Mouse (Mus musculus): ENCODE results near the gene Gm340. TPM values are rescaled to one million over a fixed set of nuclear protein-coding genes. Genes with fewer than 3 reads are reported as not detected.

Gm340 gene
- total and polyA plus RNA-seq, 3 experiments: 3.3 to 5.3 (median 4.5) TPM

GRCm38 (mm10) chr19:41591808-41592207 lies 9.6 kb downstream of the Gm340 start:
- dilution Hi-C loops (cut with MboI; ENCODE audit: extremely low pct_ligation_motif_present, extremely low pct_unique_long_range_greater_than_20kb, low sequenced_read_pairs): no loop called here
- TF ChIP-seq ZC3H11A (IDR thresholded peaks at IDR 0.05; ENCODE audit: low read depth, low read length) (no peak), JUN (IDR thresholded peaks at IDR 0.05; ENCODE audit: insufficient read depth, low read depth, low read length) (no peak), SIN3A (IDR thresholded peaks at IDR 0.05; ENCODE audit: low read length) (no peak)

DNA sequence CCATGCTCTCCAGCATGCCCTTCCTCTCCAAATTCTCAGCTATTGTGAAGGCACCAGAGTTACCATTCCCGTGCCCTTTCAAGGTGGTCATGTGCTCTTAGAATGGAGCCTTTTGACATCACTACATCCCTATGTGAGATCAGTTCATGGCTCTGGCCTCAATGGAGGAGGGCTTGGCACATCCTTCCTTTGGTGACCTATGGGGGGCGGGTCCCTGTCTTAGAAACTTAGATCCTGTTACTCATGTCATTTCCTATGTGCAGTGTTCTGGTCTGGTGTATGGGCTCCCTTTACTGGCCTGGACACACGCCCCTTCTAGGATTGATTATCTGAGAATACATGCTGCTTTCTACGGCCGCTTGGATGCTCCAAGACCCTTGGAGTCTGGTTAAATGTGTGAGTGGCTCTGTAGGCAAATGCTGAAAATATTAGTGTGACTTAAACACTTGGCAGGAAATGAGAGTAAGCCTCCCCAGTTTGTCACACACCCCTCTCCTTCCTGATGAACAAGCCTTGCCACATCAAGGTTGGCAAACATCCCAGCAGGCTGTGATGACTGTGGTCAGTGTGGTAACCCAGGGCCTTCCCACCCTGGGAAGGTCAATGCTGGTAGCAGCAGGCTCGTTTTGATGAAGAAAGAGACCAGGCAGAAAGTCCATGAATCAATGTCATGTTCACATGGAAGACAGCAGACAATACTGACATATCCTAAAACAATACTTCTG lies 15.2 kb downstream of the Gm340 start:
- H3K9me3 ChIP-seq (replicated peaks; ENCODE audit: low read length): no peaks in the 10 kb centered on the region
- no peak overlapping the region for H3K4me3 ChIP-seq (replicated peaks in 1 of 3; ENCODE audit: low read depth in 2 of 3, low read length in 2 of 3, poor library complexity in 1 of 3)

More at GRCm38 (mm10) chr19:41591808-41592207, 9.6 kb downstream of the Gm340 start:
- H3K4me3 ChIP-seq (replicated peaks in 1 of 3; ENCODE audit: low read depth in 2 of 3, low read length in 2 of 3, poor library complexity in 1 of 3): no peak overlapping the region
- no peak overlapping the region for H3K4me2 ChIP-seq (ENCODE audit: insufficient read depth, low read depth, poor library complexity, severe bottlenecking)
- no peaks in the 10 kb centered on the region for H3K79me2 ChIP-seq (replicated peaks; ENCODE audit: control insufficient read depth, extremely low read depth, insufficient read depth, poor library complexity, severe bottlenecking)
- H3K4me1 ChIP-seq (ENCODE audit: control insufficient read depth in 1 of 2, insufficient read depth in 2 of 2): peaks cover 7 to 36% of the 10 kb centered on the region in 2 experiments
- no peak overlapping the region for H3K27ac ChIP-seq (ENCODE audit: insufficient read depth, low read depth)
- no peaks in the 10 kb centered on the region for H3K9me3 ChIP-seq (replicated peaks; ENCODE audit: low read length)
- in situ Hi-C loops (cut with MboI; ENCODE audit: low pct_ligation_motif_present, low pct_unique_long_range_greater_than_20kb, low sequenced_read_pairs): no loop called here
- peaks cover 0 to 14% of the 10 kb centered on the region in 2 experiments for H3K36me3 ChIP-seq (replicated peaks in 1 of 2; ENCODE audit: control insufficient read depth in 1 of 2, insufficient read depth in 1 of 2, low read length in 1 of 2)
- DNase-seq (ENCODE audit: extremely low read depth): no peak
- no peaks in the 10 kb centered on the region for H3K27me3 ChIP-seq (replicated peaks)
- no peak overlapping the region for H3K9ac ChIP-seq (ENCODE audit: insufficient read depth, low read depth)

GRCm38 (mm10) chr19:41600647-41601046 lies 18.5 kb downstream of the Gm340 start:
- Histone ChIP-seq H3K4me1 (ENCODE audit: control insufficient read depth in 1 of 2, insufficient read depth in 2 of 2) (peaks cover 9 to 26% of the 10 kb centered on the region in 2 experiments), H3K4me2 (ENCODE audit: insufficient read depth, low read depth, poor library complexity, severe bottlenecking) (no peak overlapping the region), H3K27me3 (replicated peaks) (peaks cover 1% of the 10 kb centered on the region), H3K36me3 (replicated peaks in 1 of 2; ENCODE audit: control insufficient read depth in 1 of 2, insufficient read depth in 1 of 2, low read length in 1 of 2) (no peaks in the 10 kb centered on the region), H3K4me3 (replicated peaks in 1 of 3; ENCODE audit: low read depth in 2 of 3, low read length in 2 of 3, poor library complexity in 1 of 3) (no peak overlapping the region), H3K9ac (ENCODE audit: insufficient read depth, low read depth) (no peak overlapping the region), H3K9me3 (replicated peaks; ENCODE audit: low read length) (no peaks in the 10 kb centered on the region), H3K27ac (ENCODE audit: insufficient read depth, low read depth) (no peak overlapping the region), H3K79me2 (replicated peaks; ENCODE audit: control insufficient read depth, extremely low read depth, insufficient read depth, poor library complexity, severe bottlenecking) (no peaks in the 10 kb centered on the region)
- dilution Hi-C loops (cut with MboI; ENCODE audit: extremely low pct_ligation_motif_present, extremely low pct_unique_long_range_greater_than_20kb, low sequenced_read_pairs): no loop called here
- TF ChIP-seq USF1 (IDR thresholded peaks at IDR 0.05; ENCODE audit: low read depth, low read length) (no peak), E2F4 (IDR thresholded peaks at IDR 0.05; ENCODE audit: insufficient replicate concordance, low read depth, low read length) (no peak), MEF2A (IDR thresholded peaks at IDR 0.05; ENCODE audit: borderline replicate concordance, low read depth, low read length) (no peak), MAFK (IDR thresholded peaks at IDR 0.05; ENCODE audit: insufficient replicate concordance, low read length) (no peak), MAZ (IDR thresholded peaks at IDR 0.05; ENCODE audit: low read depth, low read length) (no peak), SIN3A (IDR thresholded peaks at IDR 0.05; ENCODE audit: low read length) (no peak), BHLHE40 (IDR thresholded peaks at IDR 0.05; ENCODE audit: low read depth, low read length) (no peak), TCF12 (IDR thresholded peaks at IDR 0.05; ENCODE audit: low read depth, low read length) (no peak), EP300 (IDR thresholded peaks at IDR 0.05; ENCODE audit: low read length) (no peak), IRF4 (IDR thresholded peaks at IDR 0.05; ENCODE audit: low read depth, low read length) (no peak), MAX (IDR thresholded peaks at IDR 0.05; ENCODE audit: low read length) (no peak), CTCF (conservative IDR thresholded peaks at IDR 0.05 in 1 of 2, IDR thresholded peaks at IDR 0.05 in 1 of 2; ENCODE audit: low read depth in 2 of 2, low read length in 2 of 2) (no peak), CHD1 (IDR thresholded peaks at IDR 0.05; ENCODE audit: low read depth, low read length) (no peak), ELF1 (IDR thresholded peaks at IDR 0.05; ENCODE audit: low read depth, low read length) (no peak), ZNF384 (IDR thresholded peaks at IDR 0.05; ENCODE audit: low read depth, low read length) (no peak), RAD21 (IDR thresholded peaks at IDR 0.05; ENCODE audit: low read depth, low read length) (no peak)
- DNase-seq (ENCODE audit: extremely low read depth): no peak
- in situ Hi-C loops (cut with MboI; ENCODE audit: low pct_ligation_motif_present, low pct_unique_long_range_greater_than_20kb, low sequenced_read_pairs): no loop called here

More for the DNA sequence above, 15.2 kb downstream of the Gm340 start:
- H3K9ac ChIP-seq (ENCODE audit: insufficient read depth, low read depth): no peak overlapping the region
- dilution Hi-C loops (cut with MboI; ENCODE audit: extremely low pct_ligation_motif_present, extremely low pct_unique_long_range_greater_than_20kb, low sequenced_read_pairs) (no loop called here), in situ Hi-C loops (cut with MboI; ENCODE audit: low pct_ligation_motif_present, low pct_unique_long_range_greater_than_20kb, low sequenced_read_pairs) (no loop called here)
- H3K4me2 ChIP-seq (ENCODE audit: insufficient read depth, low read depth, poor library complexity, severe bottlenecking): no peak overlapping the region
- DNase-seq (ENCODE audit: extremely low read depth): no peak
- no peaks in the 10 kb centered on the region for H3K36me3 ChIP-seq (replicated peaks in 1 of 2; ENCODE audit: control insufficient read depth in 1 of 2, insufficient read depth in 1 of 2, low read length in 1 of 2)
- peaks cover 9 to 28% of the 10 kb centered on the region in 2 experiments for H3K4me1 ChIP-seq (ENCODE audit: control insufficient read depth in 1 of 2, insufficient read depth in 2 of 2)
- no peaks in the 10 kb centered on the region for H3K79me2 ChIP-seq (replicated peaks; ENCODE audit: control insufficient read depth, extremely low read depth, insufficient read depth, poor library complexity, severe bottlenecking)
- TF ChIP-seq MYC (IDR thresholded peaks at IDR 0.05; ENCODE audit: low read depth, low read length) (no peak), ZMIZ1 (IDR thresholded peaks at IDR 0.05; ENCODE audit: low read depth, low read length) (no peak), NRF1 (IDR thresholded peaks at IDR 0.05; ENCODE audit: low read depth, low read length) (no peak), ZNF384 (IDR thresholded peaks at IDR 0.05; ENCODE audit: low read depth, low read length) (no peak), MAX (IDR thresholded peaks at IDR 0.05; ENCODE audit: low read length) (no peak), PAX5 (IDR thresholded peaks at IDR 0.05; ENCODE audit: low read length) (no peak), CHD1 (IDR thresholded peaks at IDR 0.05; ENCODE audit: low read depth, low read length) (no peak), USF2 (conservative IDR thresholded peaks at IDR 0.05; ENCODE audit: low read depth, low read length) (no peak), EP300 (IDR thresholded peaks at IDR 0.05; ENCODE audit: low read length) (no peak), MAFK (IDR thresholded peaks at IDR 0.05; ENCODE audit: insufficient replicate concordance, low read length) (no peak)
- no peaks in the 10 kb centered on the region for H3K27me3 ChIP-seq (replicated peaks)
- H3K27ac ChIP-seq (ENCODE audit: insufficient read depth, low read depth): no peak overlapping the region
